Mouse (Mus musculus) limb, embryonic 12.5 days (tissue): ENCODE measurements around the gene Zfp526. TPM values are rescaled to one million over a fixed set of nuclear protein-coding genes. Genes with fewer than 3 reads are reported as not detected.

Source experiments
- ATAC-seq: fragments of 200-750 bp; cut with Nextera tagmentation; 2 replicates; pipeline ENCODE4 v1.8.0; 2017; ENCODE audit warnings: low read depth, moderate TSS enrichment; ENCODE audit not compliant: insufficient number of reproducible peaks, insufficient read depth, low FRiP score, low TSS enrichment
- H3K27ac ChIP-seq: fragments of 300-500 bp; sonication (generic); 2 replicates; pipeline ENCODE4 v1.5.1; 2016; ENCODE audit warnings: mild to moderate bottlenecking, moderate library complexity
- H3K27me3 ChIP-seq: fragments of 300-500 bp; sonication (generic); 2 replicates; pipeline ENCODE4 v1.6.1; 2016; ENCODE audit warnings: mild to moderate bottlenecking, moderate library complexity
- H3K36me3 ChIP-seq: fragments of 300-500 bp; sonication (generic); 2 replicates; pipeline ENCODE4 v1.6.1; 2016; ENCODE audit warnings: mild to moderate bottlenecking, moderate library complexity
- H3K4me1 ChIP-seq: fragments of 300-500 bp; sonication (generic); replicated peaks from 2 replicates; pipeline ENCODE4 v1.6.1; 2016
- H3K4me2 ChIP-seq: fragments of 300-500 bp; sonication (generic); 2 replicates; pipeline ENCODE4 v1.6.1; 2016; ENCODE audit warnings: mild to moderate bottlenecking, moderate library complexity
- H3K4me3 ChIP-seq: fragments of 300-500 bp; sonication (generic); replicated peaks from 2 replicates; pipeline ENCODE4 v1.5.1; 2016; ENCODE audit warnings: mild to moderate bottlenecking
- H3K9ac ChIP-seq: fragments of 300-500 bp; sonication (generic); replicated peaks from 2 replicates; pipeline ENCODE4 v1.6.1; 2016; ENCODE audit warnings: mild to moderate bottlenecking, moderate library complexity
- H3K9me3 ChIP-seq: fragments of 300-500 bp; sonication (generic); 2 replicates; pipeline ENCODE4 v1.6.1; 2016; ENCODE audit warnings: mild to moderate bottlenecking, moderate library complexity
- WGBS: fragments of 180-500 bp; shearing (Covaris S2); methylation state at CpG from one replicate; pipeline ENCODE4 v1.1.7; 2016; 5-methylcytosine and 5-hydroxymethylcytosine counted together
- polyA plus RNA-seq: library from polyadenylated mRNA; unstranded; fragments of >200 nt; fragmentation: Nextera tagmentation; extraction: Ambion mirVana; gene quantifications from 2 replicates; pipeline ENCODE4 v1.2.1, GENCODE M21; 2016

Gene Zfp526
- polyA plus RNA-seq, 1 experiment from 2014 or later = 3.4 TPM

GRCm38 (mm10) chr7:25210482-25210881 is 10.7 kb upstream of the Zfp526 start:
- H3K4me3 ChIP-seq = no peak overlapping the region
- 81% methylated on average over 4 of the region's 4 CpGs for WGBS
- H3K27ac ChIP-seq = no peak overlapping the region
- H3K4me1 ChIP-seq = no peaks in the 10 kb centered on the region
- H3K9me3 ChIP-seq = no peaks in the 10 kb centered on the region
- H3K36me3 ChIP-seq = peaks cover 72% of the 10 kb centered on the region
- H3K9ac ChIP-seq = no peak overlapping the region
- no peak overlapping the region for H3K4me2 ChIP-seq
- no peak for ATAC-seq
- H3K27me3 ChIP-seq = no peaks in the 10 kb centered on the region

GRCm38 (mm10) chr7:25213099-25213498 is 8.1 kb upstream of the Zfp526 start:
- no peak for ATAC-seq
- no peak overlapping the region for H3K9ac ChIP-seq
- H3K36me3 ChIP-seq = peaks cover 64% of the 10 kb centered on the region
- H3K4me1 ChIP-seq = peaks cover 3% of the 10 kb centered on the region
- no peaks in the 10 kb centered on the region for H3K27me3 ChIP-seq
- no peak overlapping the region for H3K27ac ChIP-seq
- H3K4me3 ChIP-seq = no peak overlapping the region
- no peaks in the 10 kb centered on the region for H3K9me3 ChIP-seq
- no peak overlapping the region for H3K4me2 ChIP-seq
- 78% methylated on average over 3 of the region's 3 CpGs for WGBS

- 78% methylated on average over 2 of the region's 2 CpGs for WGBS
- Histone ChIP-seq H3K27me3 (no peaks in the 10 kb centered on the region), H3K9ac (no peak overlapping the region), H3K27ac (no peak overlapping the region), H3K36me3 (peaks cover 53% of the 10 kb centered on the region), H3K4me3 (no peak overlapping the region), H3K4me1 (peaks cover 10% of the 10 kb centered on the region), H3K4me2 (no peak overlapping the region), H3K9me3 (no peaks in the 10 kb centered on the region)
- no peak for ATAC-seq
These were observed 7.1 kb upstream of the Zfp526 start for GRCm38 (mm10) chr7:25214172-25214571.

GRCm38 (mm10) chr7:25217653-25218395 is 3.4 kb upstream of the Zfp526 start:
- peaks cover 22% of the 10 kb centered on the region for H3K36me3 ChIP-seq
- no peaks in the 10 kb centered on the region for H3K9me3 ChIP-seq
- no peak overlapping the region for H3K27ac ChIP-seq
- ATAC-seq = no peak
- no peaks in the 10 kb centered on the region for H3K27me3 ChIP-seq
- H3K9ac ChIP-seq = no peak overlapping the region
- H3K4me2 ChIP-seq = peak overlapping the region; percentile 92
- peak overlapping the region; percentile 71 for H3K4me3 ChIP-seq
- H3K4me1 ChIP-seq = peaks cover 27% of the 10 kb centered on the region
- 63% methylated on average over 12 of the region's 12 CpGs for WGBS

- peaks cover 30% of the 10 kb centered on the region for H3K36me3 ChIP-seq
- H3K9ac ChIP-seq = peak overlapping the region; percentile 71
- no peaks in the 10 kb centered on the region for H3K9me3 ChIP-seq
- WGBS = under 1% methylated on average over 53 of the region's 53 CpGs
- peak overlapping the region; percentile 71 for H3K4me3 ChIP-seq
- ATAC-seq = peak; percentile 6
- peaks cover 27% of the 10 kb centered on the region for H3K4me1 ChIP-seq
- H3K4me2 ChIP-seq = peak overlapping the region; percentile 92
- peak overlapping the region; percentile 82 for H3K27ac ChIP-seq
- no peaks in the 10 kb centered on the region for H3K27me3 ChIP-seq
These were observed 2.4 kb upstream of the Zfp526 start for GRCm38 (mm10) chr7:25218705-25219415.

GRCm38 (mm10) chr7:25219416-25219750 is 1.8 kb upstream of the Zfp526 start:
- peak overlapping the region; percentile 92 for H3K4me2 ChIP-seq
- no peaks in the 10 kb centered on the region for H3K9me3 ChIP-seq
- H3K9ac ChIP-seq = peak overlapping the region; percentile 71
- under 1% methylated on average over 16 of the region's 16 CpGs for WGBS
- peaks cover 33% of the 10 kb centered on the region for H3K36me3 ChIP-seq
- peak overlapping the region; percentile 71 for H3K4me3 ChIP-seq
- H3K27me3 ChIP-seq = no peaks in the 10 kb centered on the region
- peaks cover 27% of the 10 kb centered on the region for H3K4me1 ChIP-seq
- ATAC-seq = peak; percentile 9
- H3K27ac ChIP-seq = peak overlapping the region; percentile 82

- no peaks in the 10 kb centered on the region for H3K9me3 ChIP-seq
- peak overlapping the region; percentile 71; the same call in 1 of the 2 replicates for H3K9ac ChIP-seq
- H3K27me3 ChIP-seq = no peaks in the 10 kb centered on the region
- peak overlapping the region; percentile 82 for H3K27ac ChIP-seq
- H3K36me3 ChIP-seq = peaks cover 35% of the 10 kb centered on the region
- H3K4me3 ChIP-seq = peak overlapping the region; percentile 71
- 3% methylated on average over 31 of the region's 31 CpGs for whole genome bisulfite sequencing
- ATAC-seq = peak; percentile 61
- peaks cover 27% of the 10 kb centered on the region for H3K4me1 ChIP-seq
- peak overlapping the region; percentile 92 for H3K4me2 ChIP-seq
These were observed 1.3 kb upstream of the Zfp526 start for GRCm38 (mm10) chr7:25219756-25220456.

- Histone ChIP-seq H3K4me2 (peak within 1 kb of the TSS; percentile 92), H3K27ac (peak within 1 kb of the TSS; percentile 84), H3K27me3 (no peaks in the 10 kb centered on the region), H3K4me1 (peaks cover 27% of the 10 kb centered on the region), H3K36me3 (peaks cover 40% of the 10 kb centered on the region), H3K4me3 (peak within 1 kb of the TSS; percentile 71), H3K9me3 (no peaks in the 10 kb centered on the region), H3K9ac (peak within 1 kb of the TSS; percentile 71)
- no peak for ATAC-seq
- 11% methylated on average over 20 of the region's 20 CpGs for WGBS
These were observed 646 bp upstream of the Zfp526 start, which contains the start of gene Dedd2 for GRCm38 (mm10) chr7:25220457-25221101. TSS of gene Dedd2 (minus strand) at chr7:25220615.

- Histone ChIP-seq H3K27ac (no peak overlapping the region), H3K36me3 (peaks cover 50% of the 10 kb centered on the region), H3K9ac (peak overlapping the region; percentile 71; the same call in 1 of the 2 replicates), H3K4me1 (peaks cover 27% of the 10 kb centered on the region), H3K4me2 (peak overlapping the region; percentile 92), H3K9me3 (no peaks in the 10 kb centered on the region), H3K4me3 (peak overlapping the region; percentile 71), H3K27me3 (no peaks in the 10 kb centered on the region)
- 88% methylated on average over 10 of the region's 10 CpGs for WGBS
- ATAC-seq = no peak
These were observed 1.2 kb downstream of the Zfp526 start for GRCm38 (mm10) chr7:25222275-25222967.

GRCm38 (mm10) chr7:25227523-25228300 is 6.5 kb downstream of the Zfp526 start:
- no peaks in the 10 kb centered on the region for H3K4me1 ChIP-seq
- no peaks in the 10 kb centered on the region for H3K9me3 ChIP-seq
- 84% methylated on average over 1 of the region's 1 CpGs for WGBS
- H3K27me3 ChIP-seq = no peaks in the 10 kb centered on the region
- H3K9ac ChIP-seq = no peak overlapping the region
- no peak for ATAC-seq
- H3K27ac ChIP-seq = no peak overlapping the region
- H3K4me3 ChIP-seq = no peak overlapping the region
- peaks cover 99% of the 10 kb centered on the region for H3K36me3 ChIP-seq
- no peak overlapping the region for H3K4me2 ChIP-seq
